Mouse (Mus musculus) embryonic fibroblast, embryonic 13.5 days (primary cell): ENCODE data around the gene Gabbr2. TPM values are rescaled to one million over a fixed set of nuclear protein-coding genes. Genes with fewer than 3 reads are reported as not detected.

Source experiments
- H3K27ac ChIP-seq: 2 replicates; pipeline ENCODE4 v1.5.1; 2012; ENCODE audit warnings: low read length, control low read depth, inconsistent platforms; ENCODE audit not compliant: insufficient read depth
- H3K4me1 ChIP-seq: 2 replicates; pipeline ENCODE4 v1.6.1; 2011; ENCODE audit warnings: low read length; ENCODE audit not compliant: control insufficient read depth, insufficient read depth
- H3K4me3 ChIP-seq: 2 replicates; pipeline ENCODE4 v1.5.1; 2011; ENCODE audit warnings: mild to moderate bottlenecking, control low read depth, low read length; ENCODE audit not compliant: insufficient read depth
- CTCF ChIP-seq: IDR thresholded peaks from 2 replicates; pipeline ENCODE4 v1.5.1; 2011; ENCODE audit warnings: mild to moderate bottlenecking, control low read depth, low read length, moderate library complexity, borderline replicate concordance; ENCODE audit not compliant: insufficient read depth
- POLR2A ChIP-seq: IDR thresholded peaks from 2 replicates; pipeline ENCODE4 v1.6.1; 2011; ENCODE audit warnings: low read depth, mild to moderate bottlenecking, control low read depth, low read length, moderate library complexity
- polyA plus RNA-seq: library from polyadenylated mRNA; stranded (reverse); fragments of >200 nt; gene quantifications from 2 replicates; pipeline ENCODE4 v1.2.4, GENCODE M21; 2011; ENCODE audit warnings: low read depth; ENCODE audit not compliant: missing spikeins, insufficient read length

Gabbr2 gene
- polyA plus RNA-seq, 1 experiment = 0.30 TPM

- H3K4me3 ChIP-seq = no peak overlapping the region
- H3K27ac ChIP-seq = no peak overlapping the region
- TF ChIP-seq CTCF (no peak), POLR2A (no peak)
- H3K4me1 ChIP-seq = no peaks in the 10 kb centered on the region
Measured at GRCm38 (mm10) chr4:46836065-46836464, 155.6 kb downstream of the Gabbr2 start.

GRCm38 (mm10) chr4:46835064-46835463 is 156.6 kb downstream of the Gabbr2 start:
- TF ChIP-seq POLR2A = no peak
- TF ChIP-seq CTCF = no peak
- H3K27ac ChIP-seq = no peak overlapping the region
- no peak overlapping the region for H3K4me3 ChIP-seq
- no peaks in the 10 kb centered on the region for H3K4me1 ChIP-seq

GRCm38 (mm10) chr4:46832834-46833544 is 158.7 kb downstream of the Gabbr2 start:
- Histone ChIP-seq H3K27ac (no peak overlapping the region), H3K4me3 (no peak overlapping the region), H3K4me1 (0 out of 2 replicates have a peak, but pooled peaks cover 3% of the 10 kb centered on the region)
- TF ChIP-seq POLR2A = no peak
- no peak for TF ChIP-seq CTCF

GRCm38 (mm10) chr4:46829656-46830055 is 162.0 kb downstream of the Gabbr2 start:
- H3K4me3 ChIP-seq = no peak overlapping the region
- 0 out of 2 replicates have a peak, but pooled peaks cover 3% of the 10 kb centered on the region for H3K4me1 ChIP-seq
- TF ChIP-seq POLR2A (no peak), CTCF (no peak)

GRCm38 (mm10) chr4:46828141-46828571 is 163.5 kb downstream of the Gabbr2 start:
- H3K4me3 ChIP-seq = no peak overlapping the region
- H3K4me1 ChIP-seq = 0 out of 2 replicates have a peak, but pooled peaks cover 3% of the 10 kb centered on the region
- no peak for TF ChIP-seq CTCF
- TF ChIP-seq POLR2A = no peak
- no peak overlapping the region for H3K27ac ChIP-seq

More at GRCm38 (mm10) chr4:46829656-46830055, 162.0 kb downstream of the Gabbr2 start:
- H3K27ac ChIP-seq = no peak overlapping the region

GRCm38 (mm10) chr4:46827471-46827870 is 164.2 kb downstream of the Gabbr2 start:
- Histone ChIP-seq H3K4me1 (0 out of 2 replicates have a peak, but pooled peaks cover 3% of the 10 kb centered on the region), H3K4me3 (no peak overlapping the region), H3K27ac (no peak overlapping the region)
- TF ChIP-seq POLR2A = no peak
- no peak for TF ChIP-seq CTCF

GRCm38 (mm10) chr4:46825846-46826529 is 165.7 kb downstream of the Gabbr2 start:
- TF ChIP-seq CTCF (no peak), POLR2A (no peak)
- Histone ChIP-seq H3K27ac (no peak overlapping the region), H3K4me3 (no peak overlapping the region), H3K4me1 (0 out of 2 replicates have a peak, but pooled peaks cover 3% of the 10 kb centered on the region)

GRCm38 (mm10) chr4:46823738-46824137 is 167.9 kb downstream of the Gabbr2 start:
- no peak overlapping the region for H3K4me3 ChIP-seq
- TF ChIP-seq POLR2A (no peak), CTCF (no peak)
- H3K27ac ChIP-seq = no peak overlapping the region
- H3K4me1 ChIP-seq = no peaks in the 10 kb centered on the region

- H3K4me1 ChIP-seq = no peaks in the 10 kb centered on the region
- TF ChIP-seq POLR2A (no peak), CTCF (no peak)
- H3K4me3 ChIP-seq = no peak overlapping the region
- H3K27ac ChIP-seq = no peak overlapping the region
Measured at GRCm38 (mm10) chr4:46821709-46822108, 170.0 kb downstream of the Gabbr2 start.

- H3K4me1 ChIP-seq = no peaks in the 10 kb centered on the region
- H3K4me3 ChIP-seq = no peak overlapping the region
- TF ChIP-seq POLR2A = no peak
- TF ChIP-seq CTCF = no peak
- no peak overlapping the region for H3K27ac ChIP-seq
Measured at GRCm38 (mm10) chr4:46814954-46815353, 176.7 kb downstream of the Gabbr2 start.
